Mouse (Mus musculus) olfactory bulb, adult 2 months (tissue): Measurements from ENCODE around the gene Krt10.

Experiments
- CTCF ChIP-seq: fragments of 200-500 bp; IDR thresholded peaks from 2 replicates; pipeline ENCODE4 v1.5.1; 2012; ENCODE audit warnings: low read depth, mild to moderate bottlenecking, low read length, moderate library complexity; ENCODE audit not compliant: insufficient read depth
- POLR2A ChIP-seq: fragments of 200-500 bp; IDR thresholded peaks from 2 replicates; pipeline ENCODE4 v1.6.1; 2012; ENCODE audit warnings: mild to moderate bottlenecking, low read depth, low read length, moderate library complexity; ENCODE audit not compliant: insufficient read depth

- TF ChIP-seq CTCF (no peak), POLR2A (no peak)
Observed at GRCm38 (mm10) chr11:99396034-99396433, 6.9 kb upstream of the Krt10 start.
